Mouse (Mus musculus) layer of hippocampus, postnatal 25 days (tissue): Measurements from ENCODE around the gene Dclk3. TPM values are rescaled to one million over a fixed set of nuclear protein-coding genes. Genes with fewer than 3 reads are reported as not detected.
A peak's percentile ranks its signal among the peaks of the same experiment; 100 is the strongest.

ENCODE experiments used
- DNase-seq, 2 experiments: peaks; one replicate each; pipeline ENCODE4 v3.0.0; 2022; ENCODE audit warnings: mixed read lengths in 2 of 2, low spot score in 1 of 2; ENCODE audit errors: extremely low spot score in 1 of 2
- total RNA-seq, 2 experiments: library from RNA; stranded (reverse); gene quantifications; 2 replicates each; pipeline ENCODE4 v1.2.3; 2021

The Dclk3 gene
- total RNA-seq, 2 experiments from 2014 or later = 12.2 to 13.2 TPM

GRCm38 (mm10) chr9:111478853-111479490 lies 40.1 kb downstream of the Dclk3 start:
- no peak for DNase-seq

- DNase-seq = no peak
Observed at GRCm38 (mm10) chr9:111481011-111481410, 42.1 kb downstream of the Dclk3 start.

GRCm38 (mm10) chr9:111486645-111487477 lies 48.0 kb downstream of the Dclk3 start:
- no peak for DNase-seq

- no peak for DNase-seq
Observed at GRCm38 (mm10) chr9:111490583-111490982, 51.7 kb downstream of the Dclk3 start.

GRCm38 (mm10) chr9:111491280-111491679 lies 52.4 kb downstream of the Dclk3 start:
- no peak for DNase-seq

- no peak for DNase-seq
Observed at GRCm38 (mm10) chr9:111493490-111493889, 54.6 kb downstream of the Dclk3 start.

GRCm38 (mm10) chr9:111495561-111495960 lies 56.7 kb downstream of the Dclk3 start:
- peak; percentile 69 to 95 for DNase-seq

- DNase-seq = peak; percentile 68 to 84
Observed at GRCm38 (mm10) chr9:111497074-111497811, 58.4 kb downstream of the Dclk3 start.

- no peak for DNase-seq
Observed at GRCm38 (mm10) chr9:111500211-111500610, 61.3 kb downstream of the Dclk3 start.

GRCm38 (mm10) chr9:111506075-111506474 lies 67.2 kb downstream of the Dclk3 start:
- DNase-seq = no peak

- DNase-seq = no peak
Observed at GRCm38 (mm10) chr9:111514586-111515473, 75.9 kb downstream of the Dclk3 start.

GRCm38 (mm10) chr9:111515536-111515935 lies 76.7 kb downstream of the Dclk3 start:
- DNase-seq = no peak

- DNase-seq = no peak
Observed at GRCm38 (mm10) chr9:111522226-111522625, 83.3 kb downstream of the Dclk3 start.

- no peak for DNase-seq
Observed at GRCm38 (mm10) chr9:111523111-111523510, 84.2 kb downstream of the Dclk3 start.

- DNase-seq = no peak
Observed at GRCm38 (mm10) chr9:111523871-111524270, 85.0 kb downstream of the Dclk3 start.

GRCm38 (mm10) chr9:111534744-111535423 lies 96.0 kb downstream of the Dclk3 start:
- no peak for DNase-seq

- DNase-seq = no peak
Observed at GRCm38 (mm10) chr9:111535445-111536064, 96.7 kb downstream of the Dclk3 start.
